Mouse (Mus musculus): ENCODE measurements around the gene Fank1. TPM values are rescaled to one million over a fixed set of nuclear protein-coding genes. Genes with fewer than 3 reads are reported as not detected.
A peak's percentile ranks its signal among the peaks of the same experiment; 100 is the strongest.

Fank1 gene
- polyA plus RNA-seq, 1 experiment = 0.14 TPM

DNA sequence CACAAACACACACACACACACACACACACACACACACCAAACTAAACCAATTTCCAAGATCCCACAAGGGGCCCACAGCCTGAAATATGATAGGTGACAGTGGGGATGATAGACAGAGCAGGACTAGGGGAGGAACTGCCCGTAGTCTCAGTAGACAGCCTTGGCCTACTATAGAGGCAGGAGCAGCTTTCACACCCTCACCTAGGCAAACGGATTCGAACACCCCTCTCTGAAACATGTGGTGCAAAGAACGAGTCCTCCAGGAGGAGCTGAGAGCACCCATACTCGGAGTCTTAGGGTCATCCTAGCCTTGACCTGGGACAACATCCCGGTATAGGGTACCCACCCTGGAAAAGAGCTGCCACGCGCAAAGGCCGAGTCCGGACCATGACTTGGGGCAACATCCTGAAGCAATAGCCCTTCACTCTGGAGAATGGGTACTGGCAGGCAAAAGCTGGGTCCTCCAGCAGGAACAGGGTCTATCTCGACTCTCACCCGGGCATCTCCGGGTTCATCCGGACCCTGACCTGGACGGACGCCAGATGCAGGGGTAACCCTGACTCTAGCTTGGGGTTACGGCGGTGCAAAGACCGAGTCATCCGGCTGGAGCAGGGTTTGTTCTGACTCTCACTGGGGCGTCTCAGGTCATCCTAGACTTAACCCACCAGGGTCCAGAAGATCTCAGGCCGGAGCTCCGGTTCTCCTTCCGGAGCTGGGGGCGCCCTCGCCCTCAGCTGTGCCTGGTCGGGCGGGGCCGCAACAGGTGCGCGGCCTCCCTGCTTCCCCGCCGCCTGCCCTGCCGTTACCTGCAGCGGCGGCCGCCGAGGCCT lies 650 bp upstream of the Fank1 start:
- peak; percentile 53 for TF ChIP-seq TCF3 (IDR thresholded peaks at IDR 0.05; ENCODE audit: insufficient read length, low read depth)
- peak in 2 of 3 experiments; percentile 84 to 95 for TF ChIP-seq MYOD1 (IDR thresholded peaks at IDR 0.05; ENCODE audit: control insufficient read depth in 1 of 3, insufficient read length in 2 of 3, low read depth in 2 of 3)
- peak in 2 of 3 experiments; percentile 90 to 94 for TF ChIP-seq MYOG (IDR thresholded peaks at IDR 0.05; ENCODE audit: control insufficient read depth in 1 of 3, insufficient read depth in 1 of 3, insufficient read length in 2 of 3, low read depth in 2 of 3)
- no peak for TF ChIP-seq POLR2AphosphoS2 (IDR thresholded peaks at IDR 0.05; ENCODE audit: insufficient read length, low read depth)
- Histone ChIP-seq H3K27me3 (ENCODE audit: control insufficient read depth, insufficient read depth, insufficient read length) (no peaks in the 10 kb centered on the region), H3K4me2 (ENCODE audit: low read depth) (peak overlapping the region; percentile 64), H3ac (ENCODE audit: control insufficient read depth, insufficient read length) (peak overlapping the region; percentile 32), H3K36me3 (ENCODE audit: control insufficient read depth, insufficient read depth) (no peaks in the 10 kb centered on the region), H3K4me3 (peak overlapping the region; percentile 40), H3K79me2 (ENCODE audit: control insufficient read depth, insufficient read depth) (peaks cover 10% of the 10 kb centered on the region)

- TF ChIP-seq POLR2A (IDR thresholded peaks at IDR 0.05; ENCODE audit: insufficient read length, low read depth) = no peak
- no peak for TF ChIP-seq TCF12 (IDR thresholded peaks at IDR 0.05; ENCODE audit: insufficient read depth, poor library complexity, severe bottlenecking)
- no peak for TF ChIP-seq POLR2AphosphoS2 (IDR thresholded peaks at IDR 0.05; ENCODE audit: insufficient read length, low read depth)
- no peak for TF ChIP-seq CEBPB (IDR thresholded peaks at IDR 0.05; ENCODE audit: insufficient read depth, poor library complexity, severe bottlenecking)
- no peak for TF ChIP-seq USF1 (IDR thresholded peaks at IDR 0.05; ENCODE audit: low read depth)
- no peak for TF ChIP-seq SRF (IDR thresholded peaks at IDR 0.05; ENCODE audit: control insufficient read depth, insufficient read length, low read depth)
- TF ChIP-seq E2F4 (IDR thresholded peaks at IDR 0.05; ENCODE audit: insufficient read depth) = no peak
- TF ChIP-seq MYOG (IDR thresholded peaks at IDR 0.05; ENCODE audit: control insufficient read depth in 1 of 3, insufficient read depth in 1 of 3, insufficient read length in 2 of 3, low read depth in 2 of 3) = no peak
- TF ChIP-seq TCF3 (IDR thresholded peaks at IDR 0.05; ENCODE audit: insufficient read length, low read depth) = no peak
- TF ChIP-seq MAX (IDR thresholded peaks at IDR 0.05; ENCODE audit: low read depth) = no peak
- TF ChIP-seq MYOD1 (IDR thresholded peaks at IDR 0.05; ENCODE audit: control insufficient read depth in 1 of 3, insufficient read length in 2 of 3, low read depth in 2 of 3) = no peak
- no peak for TF ChIP-seq REST (IDR thresholded peaks at IDR 0.05; ENCODE audit: insufficient read depth, insufficient read length)
- H3K79me2 ChIP-seq (ENCODE audit: control insufficient read depth, insufficient read depth) = no peaks in the 10 kb centered on the region
- H3K4me3 ChIP-seq = no peak overlapping the region
- no peaks in the 10 kb centered on the region for H3K36me3 ChIP-seq (ENCODE audit: control insufficient read depth, insufficient read depth)
- no peaks in the 10 kb centered on the region for H3K27me3 ChIP-seq (ENCODE audit: control insufficient read depth, insufficient read depth, insufficient read length)
- H3K4me2 ChIP-seq (ENCODE audit: low read depth) = no peak overlapping the region
- no peak overlapping the region for H3ac ChIP-seq (ENCODE audit: control insufficient read depth, insufficient read length)
These were observed 4.9 kb downstream of the Fank1 start for GRCm38 (mm10) chr7:133781583-133781982.

DNA sequence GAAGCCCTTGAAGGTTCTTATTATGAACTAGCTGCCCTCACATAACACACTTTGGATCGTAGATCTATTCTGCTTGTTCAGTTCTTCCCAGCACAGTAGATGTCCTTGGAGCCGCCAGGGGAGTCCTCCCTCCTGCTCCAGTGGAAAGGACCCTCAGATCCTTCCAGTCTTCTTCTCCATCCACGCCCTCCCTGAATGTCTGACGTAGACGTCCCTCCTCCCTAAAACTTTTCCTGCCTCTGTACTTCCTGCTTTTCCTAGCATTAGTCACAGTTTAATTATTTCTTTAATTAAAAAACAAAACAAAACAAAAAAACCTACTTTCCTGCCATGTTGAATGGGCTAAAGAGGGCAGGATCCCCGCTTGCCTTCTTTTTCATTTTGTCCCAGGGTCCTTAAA lies 5.3 kb downstream of the Fank1 start:
- H3K4me3 ChIP-seq = no peak overlapping the region
- TF ChIP-seq TCF12 (IDR thresholded peaks at IDR 0.05; ENCODE audit: insufficient read depth, poor library complexity, severe bottlenecking) = no peak
- no peak for TF ChIP-seq SRF (IDR thresholded peaks at IDR 0.05; ENCODE audit: control insufficient read depth, insufficient read length, low read depth)
- TF ChIP-seq POLR2A (IDR thresholded peaks at IDR 0.05; ENCODE audit: insufficient read length, low read depth) = no peak
- no peak for TF ChIP-seq MYOG (IDR thresholded peaks at IDR 0.05; ENCODE audit: control insufficient read depth in 1 of 3, insufficient read depth in 1 of 3, insufficient read length in 2 of 3, low read depth in 2 of 3)
- TF ChIP-seq TCF3 (IDR thresholded peaks at IDR 0.05; ENCODE audit: insufficient read length, low read depth) = no peak
- no peak for TF ChIP-seq REST (IDR thresholded peaks at IDR 0.05; ENCODE audit: insufficient read depth, insufficient read length)
- TF ChIP-seq POLR2AphosphoS2 (IDR thresholded peaks at IDR 0.05; ENCODE audit: insufficient read length, low read depth) = no peak
- no peak for TF ChIP-seq E2F4 (IDR thresholded peaks at IDR 0.05; ENCODE audit: insufficient read depth)
- TF ChIP-seq CEBPB (IDR thresholded peaks at IDR 0.05; ENCODE audit: insufficient read depth, poor library complexity, severe bottlenecking) = no peak
- no peaks in the 10 kb centered on the region for H3K36me3 ChIP-seq (ENCODE audit: control insufficient read depth, insufficient read depth)
- no peak overlapping the region for H3ac ChIP-seq (ENCODE audit: control insufficient read depth, insufficient read length)
- H3K4me2 ChIP-seq (ENCODE audit: low read depth) = no peak overlapping the region
- H3K27me3 ChIP-seq (ENCODE audit: control insufficient read depth, insufficient read depth, insufficient read length) = no peaks in the 10 kb centered on the region
- no peaks in the 10 kb centered on the region for H3K79me2 ChIP-seq (ENCODE audit: control insufficient read depth, insufficient read depth)

- H3K36me3 ChIP-seq (ENCODE audit: control insufficient read depth, insufficient read depth) = no peaks in the 10 kb centered on the region
- H3K79me2 ChIP-seq (ENCODE audit: control insufficient read depth, insufficient read depth) = no peaks in the 10 kb centered on the region
- H3K4me2 ChIP-seq (ENCODE audit: low read depth) = no peak within 1 kb of the TSS
- TF ChIP-seq MYOD1 (IDR thresholded peaks at IDR 0.05; ENCODE audit: control insufficient read depth in 1 of 3, insufficient read length in 2 of 3, low read depth in 2 of 3) (no peak), REST (IDR thresholded peaks at IDR 0.05; ENCODE audit: insufficient read depth, insufficient read length) (no peak), TCF12 (IDR thresholded peaks at IDR 0.05; ENCODE audit: insufficient read depth, poor library complexity, severe bottlenecking) (no peak), SRF (IDR thresholded peaks at IDR 0.05; ENCODE audit: control insufficient read depth, insufficient read length, low read depth) (no peak), TCF3 (IDR thresholded peaks at IDR 0.05; ENCODE audit: insufficient read length, low read depth) (no peak), USF1 (IDR thresholded peaks at IDR 0.05; ENCODE audit: low read depth) (no peak), CEBPB (IDR thresholded peaks at IDR 0.05; ENCODE audit: insufficient read depth, poor library complexity, severe bottlenecking) (no peak), POLR2AphosphoS2 (IDR thresholded peaks at IDR 0.05; ENCODE audit: insufficient read length, low read depth) (no peak), POLR2A (IDR thresholded peaks at IDR 0.05; ENCODE audit: insufficient read length, low read depth) (no peak)
- H3K4me3 ChIP-seq = no peak within 1 kb of the TSS
- no peaks in the 10 kb centered on the region for H3K27me3 ChIP-seq (ENCODE audit: control insufficient read depth, insufficient read depth, insufficient read length)
- H3ac ChIP-seq (ENCODE audit: control insufficient read depth, insufficient read length) = no peak within 1 kb of the TSS
These were observed 6.2 kb downstream of the Fank1 start, which contains the start of gene Dhx32 for GRCm38 (mm10) chr7:133782717-133783435. Gene Dhx32 (minus strand): TSS chr7:133782726.

Data from myocyte (in vitro differentiated cells).